Mouse (Mus musculus): Measurements from ENCODE around the gene Ldlrap1. TPM values are rescaled to one million over a fixed set of nuclear protein-coding genes. Genes with fewer than 3 reads are reported as not detected.

Gene Ldlrap1
- polyA plus RNA-seq, 1 experiment from 2014 or later: 27.2 TPM

GRCm38 (mm10) chr4:134734038-134734628, 33.7 kb downstream of the Ldlrap1 start:
- Histone ChIP-seq H3K4me2 (peak overlapping the region; percentile 29), H3K27me3 (no peaks in the 10 kb centered on the region; the same call in 1 of the 2 replicates), H3K27ac (peak overlapping the region; percentile 79), H3K9ac (no peak overlapping the region), H3K9me3 (no peaks in the 10 kb centered on the region), H3K4me1 (peaks cover 71% of the 10 kb centered on the region), H3K36me3 (no peaks in the 10 kb centered on the region), H3K4me3 (no peak overlapping the region)
- ATAC-seq (ENCODE audit: insufficient number of reproducible peaks, insufficient read depth, low FRiP score, low TSS enrichment, low read depth): peak; percentile 72; the same call in 1 of the 2 replicates
- 8% methylated on average over 13 of the region's 13 CpGs for WGBS

DNA sequence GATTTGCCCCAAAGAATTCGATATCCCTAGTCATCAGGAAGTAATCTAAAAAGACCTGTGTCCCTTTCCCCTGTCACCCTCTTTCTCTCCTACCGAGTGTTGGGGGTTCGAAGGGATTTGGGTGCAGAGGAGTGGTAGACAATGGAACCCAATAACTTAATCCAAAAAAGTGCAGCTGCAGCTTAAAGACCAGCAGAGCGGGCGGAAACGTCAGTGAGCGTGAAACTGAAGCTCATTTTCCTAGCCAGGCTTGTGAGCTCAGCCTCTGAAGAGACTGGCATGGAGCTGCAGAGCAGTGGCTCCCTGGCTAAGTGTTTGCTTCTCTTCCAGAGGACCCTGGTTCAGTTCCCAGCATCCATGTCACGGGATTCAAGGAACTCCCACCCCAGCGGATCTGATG, 34.5 kb downstream of the Ldlrap1 start:
- peaks cover 71% of the 10 kb centered on the region for H3K4me1 ChIP-seq
- WGBS: 42% methylated on average over 9 of the region's 9 CpGs
- H3K9me3 ChIP-seq: no peaks in the 10 kb centered on the region
- H3K4me2 ChIP-seq: peak overlapping the region; percentile 29; the same call in 1 of the 2 replicates
- H3K36me3 ChIP-seq: no peaks in the 10 kb centered on the region
- ATAC-seq (ENCODE audit: insufficient number of reproducible peaks, insufficient read depth, low FRiP score, low TSS enrichment, low read depth): no peak
- peak overlapping the region; percentile 79 for H3K27ac ChIP-seq
- no peaks in the 10 kb centered on the region; the same call in 1 of the 2 replicates for H3K27me3 ChIP-seq
- no peak overlapping the region for H3K9ac ChIP-seq
- no peak overlapping the region for H3K4me3 ChIP-seq

DNA sequence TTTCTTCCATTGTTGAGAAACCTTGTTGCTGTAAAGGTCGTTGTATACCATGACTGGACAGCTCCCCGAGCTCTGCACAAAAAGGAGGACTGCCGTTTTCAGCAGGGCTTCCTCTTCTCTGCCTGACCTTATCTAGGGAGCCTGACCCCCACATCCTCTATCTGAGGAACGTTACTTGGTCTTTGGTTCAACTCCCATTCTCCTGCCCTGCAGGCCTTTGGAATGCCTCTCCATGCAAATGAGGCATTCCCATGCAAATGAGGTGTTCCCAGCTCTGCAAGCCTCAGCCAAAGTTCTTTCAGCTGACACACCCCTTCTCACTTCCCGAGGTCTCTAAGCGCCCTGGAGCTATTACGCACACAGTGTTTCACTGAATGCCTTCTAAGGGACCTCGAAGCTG, 37.7 kb downstream of the Ldlrap1 start:
- Histone ChIP-seq H3K9me3 (no peaks in the 10 kb centered on the region), H3K9ac (no peak overlapping the region), H3K27me3 (no peaks in the 10 kb centered on the region; the same call in 1 of the 2 replicates), H3K36me3 (no peaks in the 10 kb centered on the region), H3K27ac (no peak overlapping the region), H3K4me1 (peaks cover 43% of the 10 kb centered on the region), H3K4me2 (no peak overlapping the region), H3K4me3 (no peak overlapping the region)
- no peak for ATAC-seq (ENCODE audit: insufficient number of reproducible peaks, insufficient read depth, low FRiP score, low TSS enrichment, low read depth)
- WGBS: 8% methylated on average over 8 of the region's 8 CpGs

DNA sequence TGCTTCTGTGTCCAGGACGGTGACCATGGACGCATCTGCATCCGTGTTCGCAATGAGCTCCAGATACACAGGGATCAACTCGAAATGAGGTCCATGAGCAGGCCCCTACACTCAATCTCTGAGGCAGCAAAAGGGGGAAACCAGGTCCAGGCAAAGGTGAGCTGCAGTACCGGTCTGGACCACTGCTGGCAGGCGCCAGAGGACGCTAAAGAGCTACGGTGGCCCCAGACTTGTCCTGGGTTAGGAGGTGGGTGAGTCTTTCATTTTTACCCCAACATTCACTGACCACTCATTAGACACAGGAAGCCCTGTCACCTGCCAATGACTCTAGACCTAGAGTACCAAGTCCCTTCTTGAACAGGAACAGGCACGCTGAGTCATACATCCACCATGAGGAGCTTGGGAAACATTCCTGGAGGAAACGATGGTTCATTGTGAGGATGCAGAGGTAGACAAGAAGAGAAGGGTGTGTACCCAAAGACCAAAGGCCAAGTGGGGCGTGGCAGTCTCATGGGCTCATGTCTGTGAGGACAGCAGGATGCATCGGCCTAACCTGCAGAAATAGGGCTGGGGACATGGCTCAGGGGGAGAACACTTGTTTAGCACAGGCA, 42.0 kb downstream of the Ldlrap1 start:
- H3K9ac ChIP-seq: no peak overlapping the region
- no peak overlapping the region for H3K4me3 ChIP-seq
- H3K27ac ChIP-seq: no peak overlapping the region
- H3K4me2 ChIP-seq: no peak overlapping the region
- H3K27me3 ChIP-seq: no peaks in the 10 kb centered on the region
- 64% methylated on average over 13 of the region's 13 CpGs for WGBS
- H3K36me3 ChIP-seq: no peaks in the 10 kb centered on the region
- no peak for ATAC-seq (ENCODE audit: insufficient number of reproducible peaks, insufficient read depth, low FRiP score, low TSS enrichment, low read depth)
- no peaks in the 10 kb centered on the region for H3K9me3 ChIP-seq
- H3K4me1 ChIP-seq: peaks cover 16% of the 10 kb centered on the region

DNA sequence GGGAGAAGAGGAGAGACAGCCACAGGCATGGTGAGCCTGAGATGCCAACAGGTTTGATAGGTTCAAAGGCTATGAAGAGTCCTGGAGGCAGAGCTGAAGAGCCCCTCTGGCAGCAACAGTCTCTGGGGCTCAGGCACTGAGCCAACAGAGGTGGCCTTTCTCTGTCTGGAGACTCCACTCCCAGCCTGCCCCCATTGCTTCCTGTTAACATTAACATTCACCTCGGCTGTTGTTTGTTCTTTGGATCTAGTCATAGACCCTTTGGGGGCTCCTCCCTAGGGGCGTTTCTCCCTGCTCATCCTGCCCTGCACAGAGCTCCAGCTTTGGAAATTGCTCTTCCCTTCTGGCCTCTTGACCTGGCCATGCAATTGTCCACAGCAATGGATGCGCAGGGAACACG, 42.9 kb downstream of the Ldlrap1 start:
- Histone ChIP-seq H3K9me3 (no peaks in the 10 kb centered on the region), H3K36me3 (no peaks in the 10 kb centered on the region), H3K9ac (no peak overlapping the region), H3K27ac (no peak overlapping the region), H3K4me2 (no peak overlapping the region), H3K4me1 (peaks cover 8% of the 10 kb centered on the region), H3K27me3 (no peaks in the 10 kb centered on the region), H3K4me3 (no peak overlapping the region)
- no peak for ATAC-seq (ENCODE audit: insufficient number of reproducible peaks, insufficient read depth, low FRiP score, low TSS enrichment, low read depth)
- WGBS: 48% methylated on average over 4 of the region's 4 CpGs

- no peak overlapping the region for H3K9ac ChIP-seq
- H3K9me3 ChIP-seq: no peaks in the 10 kb centered on the region
- 70% methylated on average over 3 of the region's 3 CpGs for WGBS
- no peak overlapping the region; the same call in 1 of the 2 replicates for H3K27ac ChIP-seq
- H3K4me3 ChIP-seq: no peak overlapping the region
- H3K4me2 ChIP-seq: no peak overlapping the region
- no peaks in the 10 kb centered on the region for H3K27me3 ChIP-seq
- peaks cover 4% of the 10 kb centered on the region; the same call in 1 of the 2 replicates for H3K4me1 ChIP-seq
- H3K36me3 ChIP-seq: no peaks in the 10 kb centered on the region
- no peak for ATAC-seq (ENCODE audit: insufficient number of reproducible peaks, insufficient read depth, low FRiP score, low TSS enrichment, low read depth)
Measured at GRCm38 (mm10) chr4:134723251-134723650, 44.6 kb downstream of the Ldlrap1 start.

GRCm38 (mm10) chr4:134721076-134721475, 46.7 kb downstream of the Ldlrap1 start:
- Histone ChIP-seq H3K27ac (no peak overlapping the region), H3K27me3 (no peaks in the 10 kb centered on the region), H3K9me3 (no peaks in the 10 kb centered on the region), H3K4me3 (no peak overlapping the region), H3K9ac (no peak overlapping the region), H3K4me2 (no peak overlapping the region), H3K4me1 (peaks cover 4% of the 10 kb centered on the region; the same call in 1 of the 2 replicates), H3K36me3 (no peaks in the 10 kb centered on the region)
- 66% methylated on average over 6 of the region's 6 CpGs for WGBS
- ATAC-seq (ENCODE audit: insufficient number of reproducible peaks, insufficient read depth, low FRiP score, low TSS enrichment, low read depth): no peak

- no peak overlapping the region for H3K4me3 ChIP-seq
- no peaks in the 10 kb centered on the region for H3K9me3 ChIP-seq
- WGBS: 69% methylated on average over 3 of the region's 3 CpGs
- no peak overlapping the region for H3K9ac ChIP-seq
- H3K27me3 ChIP-seq: no peaks in the 10 kb centered on the region
- H3K4me2 ChIP-seq: no peak overlapping the region
- ATAC-seq (ENCODE audit: insufficient number of reproducible peaks, insufficient read depth, low FRiP score, low TSS enrichment, low read depth): no peak
- no peaks in the 10 kb centered on the region for H3K36me3 ChIP-seq
- peaks cover 4% of the 10 kb centered on the region; the same call in 1 of the 2 replicates for H3K4me1 ChIP-seq
- H3K27ac ChIP-seq: no peak overlapping the region
Measured at GRCm38 (mm10) chr4:134720371-134720770, 47.5 kb downstream of the Ldlrap1 start.

DNA sequence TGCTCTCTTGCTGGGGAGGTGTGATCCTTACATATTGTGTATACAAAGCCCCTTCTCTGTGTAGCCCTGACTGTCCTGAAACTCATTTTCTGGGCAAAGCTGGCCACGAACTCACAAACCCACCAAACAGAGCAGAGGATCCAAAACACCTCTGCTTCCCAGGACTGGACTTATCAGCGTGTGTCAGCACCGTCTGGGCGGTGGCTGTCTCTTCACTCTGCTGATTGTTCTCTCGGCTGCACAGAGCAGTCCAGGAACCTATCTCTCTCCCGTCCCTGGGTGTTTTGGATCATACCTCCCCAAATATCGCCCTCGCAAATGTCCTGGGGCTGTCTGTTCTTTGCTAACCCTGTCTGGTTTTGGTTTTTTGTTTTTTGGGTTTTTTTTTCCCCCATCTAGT, 48.3 kb downstream of the Ldlrap1 start:
- WGBS: 74% methylated on average over 8 of the region's 8 CpGs

GRCm38 (mm10) chr4:134713937-134714336, 53.9 kb downstream of the Ldlrap1 start:
- peak overlapping the region; percentile 61; the same call in 1 of the 2 replicates for H3K9ac ChIP-seq
- WGBS: 5% methylated on average over 8 of the region's 8 CpGs

More for the DNA sequence above, 48.3 kb downstream of the Ldlrap1 start:
- H3K9me3 ChIP-seq: no peaks in the 10 kb centered on the region
- no peaks in the 10 kb centered on the region for H3K36me3 ChIP-seq
- H3K4me1 ChIP-seq: no peaks in the 10 kb centered on the region
- 0 out of 2 replicates have a peak overlapping the region, but pooled peaks have one; percentile 32 for H3K9ac ChIP-seq
- no peak overlapping the region for H3K4me2 ChIP-seq
- H3K27ac ChIP-seq: no peak overlapping the region
- no peak overlapping the region for H3K4me3 ChIP-seq
- ATAC-seq (ENCODE audit: insufficient number of reproducible peaks, insufficient read depth, low FRiP score, low TSS enrichment, low read depth): no peak
- no peaks in the 10 kb centered on the region for H3K27me3 ChIP-seq

GRCm38 (mm10) chr4:134705311-134705710, 62.5 kb downstream of the Ldlrap1 start:
- 65% methylated on average over 5 of the region's 5 CpGs for WGBS
- no peak overlapping the region for H3K4me3 ChIP-seq
- no peaks in the 10 kb centered on the region for H3K9me3 ChIP-seq
- ATAC-seq (ENCODE audit: insufficient number of reproducible peaks, insufficient read depth, low FRiP score, low TSS enrichment, low read depth): no peak
- no peak overlapping the region for H3K4me2 ChIP-seq
- no peaks in the 10 kb centered on the region for H3K36me3 ChIP-seq
- no peak overlapping the region for H3K27ac ChIP-seq
- no peak overlapping the region; the same call in 1 of the 2 replicates for H3K9ac ChIP-seq
- peaks cover 25% of the 10 kb centered on the region for H3K4me1 ChIP-seq
- peaks cover 50% of the 10 kb centered on the region for H3K27me3 ChIP-seq

More at GRCm38 (mm10) chr4:134713937-134714336, 53.9 kb downstream of the Ldlrap1 start:
- H3K36me3 ChIP-seq: no peaks in the 10 kb centered on the region
- H3K27me3 ChIP-seq: no peaks in the 10 kb centered on the region
- no peaks in the 10 kb centered on the region for H3K9me3 ChIP-seq
- peak overlapping the region; percentile 36 for H3K4me2 ChIP-seq
- peak; percentile 82; the same call in 1 of the 2 replicates for ATAC-seq (ENCODE audit: insufficient number of reproducible peaks, insufficient read depth, low FRiP score, low TSS enrichment, low read depth)
- no peak overlapping the region for H3K27ac ChIP-seq
- no peak overlapping the region for H3K4me3 ChIP-seq
- H3K4me1 ChIP-seq: peaks cover 6% of the 10 kb centered on the region; the same call in 1 of the 2 replicates

GRCm38 (mm10) chr4:134704590-134704989, 63.2 kb downstream of the Ldlrap1 start:
- Histone ChIP-seq H3K4me1 (peaks cover 25% of the 10 kb centered on the region), H3K4me3 (peak overlapping the region; percentile 65), H3K27ac (no peak overlapping the region), H3K9me3 (no peaks in the 10 kb centered on the region), H3K4me2 (peak overlapping the region; percentile 99), H3K36me3 (no peaks in the 10 kb centered on the region), H3K27me3 (peaks cover 50% of the 10 kb centered on the region), H3K9ac (peak overlapping the region; percentile 71)
- WGBS: under 1% methylated on average over 21 of the region's 21 CpGs
- ATAC-seq (ENCODE audit: insufficient number of reproducible peaks, insufficient read depth, low FRiP score, low TSS enrichment, low read depth): no peak; the same call in 1 of the 2 replicates

All from embryonic facial prominence, embryonic 13.5 days (tissue).